Mouse (Mus musculus) layer of hippocampus, adult 2 months (tissue): ENCODE results near the gene Sema7a. TPM values are rescaled to one million over a fixed set of nuclear protein-coding genes. Genes with fewer than 3 reads are reported as not detected.

Experiments
- DNase-seq, 2 experiments: peaks; one replicate each; pipeline ENCODE4 v3.0.0; 2022; ENCODE audit warnings: low spot score in 2 of 2
- H3K27ac ChIP-seq: fragments of 200-600 bp; 2 replicates; pipeline ENCODE4 v1.8.1; 2022
- H3K4me3 ChIP-seq: fragments of 200-600 bp; 2 replicates; pipeline ENCODE4 v1.8.1; 2022; ENCODE audit warnings: mild to moderate bottlenecking
- CTCF ChIP-seq: fragments of 200-600 bp; conservative IDR thresholded peaks from 2 replicates; pipeline ENCODE4 v1.8.1; 2022; ENCODE audit warnings: antibody characterized with exemption, mild to moderate bottlenecking, moderate library complexity
- total RNA-seq, 2 experiments: library from RNA; stranded (reverse); gene quantifications; 2 replicates each; pipeline ENCODE4 v1.2.3; 2021

Gene Sema7a
- total RNA-seq, 2 experiments from 2014 or later, result 94.4 to 102 TPM

GRCm38 (mm10) chr9:57965281-57966185, 25.6 kb downstream of the Sema7a start:
- H3K27ac ChIP-seq, result peak overlapping the region; percentile 90
- DNase-seq, result peak in 1 of 2 experiments; percentile 58
- TF ChIP-seq CTCF, result no peak
- H3K4me3 ChIP-seq, result no peak overlapping the region

DNA sequence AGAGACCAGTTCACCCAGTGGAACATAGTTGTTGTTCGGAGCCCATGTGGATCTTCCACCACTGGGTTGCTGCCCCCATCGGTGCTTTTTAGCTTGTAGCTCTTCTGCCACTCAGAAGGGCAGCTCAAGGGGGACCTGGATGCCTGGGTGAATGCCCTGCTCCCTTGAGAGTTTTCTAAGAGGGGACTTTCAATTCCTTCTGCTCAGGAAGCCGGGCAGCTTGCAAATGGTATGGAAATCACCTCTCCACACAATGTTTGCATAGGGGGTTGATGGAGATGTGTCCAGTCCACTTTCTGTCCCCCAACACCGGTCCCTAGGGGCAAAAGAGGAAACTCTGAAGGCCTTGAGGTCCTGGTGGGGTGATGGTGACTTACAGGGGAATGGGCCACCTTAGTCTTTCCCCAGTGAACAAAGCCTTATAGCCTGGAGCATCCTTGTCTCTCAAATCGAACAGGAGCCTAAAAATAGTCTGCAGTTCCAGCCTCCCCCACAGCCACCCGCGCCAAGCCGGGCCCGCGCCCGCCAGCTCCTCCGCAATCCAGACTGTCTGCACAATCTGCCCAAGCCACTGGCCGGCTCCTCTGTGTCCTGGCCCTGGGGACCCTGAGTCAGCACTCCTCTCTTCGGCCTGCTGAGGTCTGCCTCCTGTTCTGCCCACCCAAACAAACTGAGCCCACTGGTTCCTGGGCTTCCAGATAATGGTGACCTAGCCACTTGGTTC, 27.5 kb downstream of the Sema7a start:
- Histone ChIP-seq H3K4me3 (no peak overlapping the region), H3K27ac (peak overlapping the region; percentile 90)
- peak; percentile 51 for TF ChIP-seq CTCF
- DNase-seq, result peak; percentile 50 to 71

DNA sequence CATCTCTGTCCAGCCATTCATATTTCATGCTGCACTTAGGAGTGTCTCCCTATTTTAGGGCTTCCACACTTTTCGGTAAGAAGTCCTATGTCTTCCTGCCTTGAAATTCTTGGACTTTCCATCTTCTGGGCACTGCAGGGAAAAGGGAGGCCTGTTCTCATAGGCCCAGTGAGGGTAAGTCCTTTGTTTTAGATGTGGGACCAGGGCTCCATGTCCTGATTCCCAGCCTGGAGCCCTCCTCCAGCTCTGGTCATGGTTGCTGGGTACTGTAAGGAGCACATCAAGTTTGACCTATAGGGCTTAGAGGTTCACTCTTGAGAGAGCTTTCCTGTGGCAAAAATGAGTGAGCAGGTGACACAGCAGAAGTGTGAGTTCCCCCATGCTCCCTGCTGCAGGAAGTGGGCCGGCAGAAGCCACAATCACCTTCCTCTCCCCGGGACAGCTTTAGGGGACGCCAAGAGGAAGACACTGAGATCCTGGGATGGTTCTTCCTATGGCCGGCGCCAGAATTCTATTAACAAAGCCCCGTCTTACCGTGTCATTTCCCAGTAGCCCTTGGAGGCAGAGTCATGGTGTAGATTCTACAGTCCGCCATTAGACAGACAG, 28.4 kb downstream of the Sema7a start:
- DNase-seq, result no peak
- no peak for TF ChIP-seq CTCF
- H3K27ac ChIP-seq, result peak overlapping the region; percentile 90
- no peak overlapping the region for H3K4me3 ChIP-seq

DNA sequence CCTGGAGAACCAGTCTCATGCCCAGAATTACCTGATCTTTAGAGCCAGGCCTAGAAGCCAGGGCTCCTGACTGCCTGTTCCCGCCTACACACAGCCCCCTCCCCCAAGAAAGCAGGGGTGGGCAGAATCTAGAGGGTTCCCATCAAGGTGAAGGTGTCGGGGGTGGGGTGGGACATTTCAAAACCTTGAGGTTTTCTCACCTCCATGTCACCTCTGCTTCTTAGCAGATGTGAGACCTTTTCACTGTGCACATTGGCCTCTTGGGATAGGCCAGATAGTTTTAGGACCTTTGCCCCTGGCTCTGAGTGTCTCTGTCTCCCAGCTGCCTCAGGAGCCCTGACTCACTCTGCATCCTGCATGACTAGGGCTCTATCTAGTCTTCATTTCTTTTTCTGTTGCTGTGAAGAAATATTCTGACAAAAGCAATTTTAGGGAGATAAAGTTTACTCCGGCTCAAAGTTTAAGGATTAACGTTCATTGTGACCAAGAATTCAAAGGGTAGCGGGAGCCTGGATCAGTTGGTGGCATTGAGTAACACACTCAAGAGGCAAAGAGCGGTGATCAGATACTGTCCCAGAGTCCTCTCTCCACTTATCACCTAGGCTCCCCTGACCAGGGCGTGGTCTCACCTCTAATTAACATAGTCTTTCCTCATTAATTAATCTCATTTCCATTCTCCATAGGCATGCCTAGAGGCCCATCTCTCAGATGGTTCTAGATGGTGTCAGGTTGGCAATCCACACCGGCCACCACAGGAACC, 29.1 kb downstream of the Sema7a start:
- DNase-seq, result no peak
- TF ChIP-seq CTCF, result no peak
- Histone ChIP-seq H3K27ac (peak overlapping the region; percentile 90; the same call in 1 of the 2 replicates), H3K4me3 (no peak overlapping the region)

DNA sequence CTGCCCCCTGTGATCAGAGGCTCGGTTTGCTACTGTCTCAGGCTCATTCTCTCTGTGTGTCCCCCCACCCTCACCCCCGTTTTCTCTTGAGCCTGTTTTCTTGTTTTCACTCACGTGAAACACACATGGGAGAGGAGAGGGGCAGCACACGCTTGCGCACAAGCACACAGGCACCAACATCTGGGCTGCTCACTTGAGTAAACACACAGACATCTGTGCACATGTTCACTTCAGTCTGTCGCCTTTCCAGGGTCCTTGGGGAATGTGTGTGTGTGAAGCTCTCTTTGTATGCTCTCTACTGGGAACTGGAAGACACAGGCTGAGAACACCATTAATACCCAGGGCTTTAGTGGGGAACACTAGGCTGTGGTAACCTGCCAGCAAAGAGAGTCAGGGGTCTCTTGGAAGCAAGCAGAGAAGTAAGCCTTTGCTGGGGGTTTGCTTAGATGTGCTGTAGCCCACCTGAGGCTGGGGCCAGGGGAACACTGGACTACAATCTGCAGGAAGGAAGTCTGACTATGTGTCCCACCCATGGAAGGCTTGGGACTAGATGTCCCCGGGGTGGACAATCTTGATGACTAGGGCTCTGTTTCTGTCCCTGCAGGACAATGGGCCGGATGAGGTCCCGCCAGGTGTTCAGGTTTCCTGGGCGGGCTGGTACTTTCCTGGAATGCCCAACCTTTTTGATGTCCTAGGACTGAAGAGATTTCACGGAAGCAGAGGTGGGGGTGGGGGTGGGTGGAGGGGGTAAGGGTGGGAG, 30.0 kb downstream of the Sema7a start:
- no peak overlapping the region for H3K4me3 ChIP-seq
- TF ChIP-seq CTCF, result no peak
- no peak for DNase-seq
- H3K27ac ChIP-seq, result peak overlapping the region; percentile 90; the same call in 1 of the 2 replicates

DNA sequence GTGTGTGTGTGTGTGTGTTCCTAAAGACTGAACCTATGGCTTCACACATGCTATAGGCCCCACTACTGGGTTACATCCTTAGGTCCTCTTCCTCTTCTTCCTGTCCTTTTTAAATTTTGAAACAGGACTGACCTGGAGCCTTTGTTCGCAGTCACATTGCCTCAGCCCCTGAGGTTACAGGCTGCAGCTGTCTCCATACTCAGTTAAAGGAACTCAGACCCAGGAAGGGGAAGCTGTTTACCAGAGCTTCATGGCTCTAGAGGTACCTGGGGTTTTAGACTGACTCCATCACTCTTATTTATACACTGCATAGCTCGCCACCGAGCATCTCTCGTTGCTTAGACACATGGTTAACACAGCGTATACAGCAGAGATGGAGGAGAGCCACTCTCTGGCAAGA, 31.5 kb downstream of the Sema7a start:
- Histone ChIP-seq H3K4me3 (no peak overlapping the region), H3K27ac (peak overlapping the region; percentile 51; the same call in 1 of the 2 replicates)
- DNase-seq, result no peak
- TF ChIP-seq CTCF, result no peak

DNA sequence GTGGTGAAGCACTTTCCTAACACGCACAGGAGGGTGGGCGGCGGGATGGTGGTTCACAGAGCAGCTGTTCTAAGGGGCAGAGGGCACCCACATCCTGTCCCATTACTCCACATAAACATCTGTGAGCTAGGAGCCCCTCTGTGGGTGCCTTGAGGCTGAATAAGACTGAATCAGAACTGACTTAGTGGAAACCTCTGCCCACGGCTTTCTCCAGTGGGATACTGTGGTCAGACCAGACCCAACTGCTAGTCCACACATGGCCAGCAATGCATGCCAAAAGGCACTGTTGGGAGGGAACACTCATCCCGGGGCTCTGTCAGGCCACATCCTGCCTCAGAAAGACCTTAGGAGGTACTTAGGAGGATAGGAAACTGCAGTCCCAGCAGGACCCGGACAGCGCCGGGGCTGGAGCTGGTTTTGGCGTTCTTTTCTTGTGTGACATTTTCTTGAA, 32.3 kb downstream of the Sema7a start:
- Histone ChIP-seq H3K4me3 (no peak overlapping the region), H3K27ac (peak overlapping the region; percentile 51)
- no peak for DNase-seq
- TF ChIP-seq CTCF, result no peak

DNA sequence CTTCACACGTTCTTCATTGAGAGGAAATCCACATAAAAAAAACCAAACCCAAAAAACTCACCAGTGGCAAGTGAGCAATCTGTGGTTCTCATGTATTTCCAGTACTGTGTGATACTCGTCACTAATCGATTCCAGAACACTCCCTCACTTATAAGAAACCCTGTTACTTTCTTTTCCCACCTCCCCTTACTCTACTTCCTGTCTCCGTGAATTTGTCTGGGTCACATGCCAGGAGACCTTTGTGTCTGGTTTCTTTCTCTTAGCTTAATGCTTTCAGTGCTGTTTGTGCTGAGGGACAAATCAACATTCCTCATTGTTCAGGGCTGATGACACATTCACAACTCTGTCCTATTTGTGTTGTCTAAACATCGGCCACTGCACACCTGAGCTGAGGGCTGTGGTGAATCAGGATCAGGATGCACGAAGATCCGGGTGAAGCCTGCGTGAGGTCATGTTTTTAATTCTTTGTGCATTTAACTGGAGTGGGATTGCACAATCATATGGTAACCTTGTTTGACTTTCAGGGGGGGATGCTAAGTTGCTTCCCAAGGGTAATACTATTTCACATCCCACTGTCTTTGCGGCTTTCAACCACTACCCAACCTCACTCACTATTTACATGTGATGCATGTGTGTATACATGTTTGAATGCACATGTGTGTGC, 33.0 kb downstream of the Sema7a start:
- TF ChIP-seq CTCF, result no peak
- no peak for DNase-seq
- Histone ChIP-seq H3K4me3 (no peak overlapping the region), H3K27ac (peak overlapping the region; percentile 51)

GRCm38 (mm10) chr9:57973440-57974066, 33.6 kb downstream of the Sema7a start:
- no peak for DNase-seq

GRCm38 (mm10) chr9:57974221-57974620, 34.3 kb downstream of the Sema7a start:
- TF ChIP-seq CTCF, result no peak
- Histone ChIP-seq H3K27ac (no peak overlapping the region), H3K4me3 (no peak overlapping the region)
- no peak for DNase-seq

More at GRCm38 (mm10) chr9:57973440-57974066, 33.6 kb downstream of the Sema7a start:
- no peak for TF ChIP-seq CTCF
- H3K27ac ChIP-seq, result no peak overlapping the region
- no peak overlapping the region for H3K4me3 ChIP-seq

GRCm38 (mm10) chr9:57975200-57975821, 35.4 kb downstream of the Sema7a start:
- no peak overlapping the region for H3K4me3 ChIP-seq
- H3K27ac ChIP-seq, result no peak overlapping the region
- TF ChIP-seq CTCF, result no peak
- no peak for DNase-seq
